Mouse (Mus musculus): ENCODE measurements around the gene Cbfa2t3. TPM values are rescaled to one million over a fixed set of nuclear protein-coding genes. Genes with fewer than 3 reads are reported as not detected.

Gene Cbfa2t3
- polyA plus RNA-seq, 1 experiment from 2014 or later: 4.4 TPM

- 0 out of 2 replicates have a peak, but pooled peaks cover 3% of the 10 kb centered on the region for H3K27me3 ChIP-seq
- WGBS: 93% methylated on average over 5 of the region's 5 CpGs
- ATAC-seq (ENCODE audit: insufficient number of reproducible peaks, insufficient read depth, low FRiP score, low TSS enrichment): no peak
Observed at GRCm38 (mm10) chr8:122713157-122713518, 14.2 kb upstream of the Cbfa2t3 start.

GRCm38 (mm10) chr8:122712411-122713156, 13.7 kb upstream of the Cbfa2t3 start:
- 0 out of 2 replicates have a peak, but pooled peaks cover 6% of the 10 kb centered on the region for H3K27me3 ChIP-seq
- H3K4me3 ChIP-seq: no peak overlapping the region
- no peaks in the 10 kb centered on the region for H3K9me3 ChIP-seq
- no peak overlapping the region; the same call in 1 of the 2 replicates for H3K9ac ChIP-seq
- ATAC-seq (ENCODE audit: insufficient number of reproducible peaks, insufficient read depth, low FRiP score, low TSS enrichment): no peak
- no peak overlapping the region for H3K4me2 ChIP-seq (replicated peaks)
- no peaks in the 10 kb centered on the region for H3K36me3 ChIP-seq
- WGBS: 73% methylated on average over 12 of the region's 12 CpGs
- peaks cover 4% of the 10 kb centered on the region; the same call in 1 of the 2 replicates for H3K4me1 ChIP-seq
- no peak overlapping the region for H3K27ac ChIP-seq

More at GRCm38 (mm10) chr8:122713157-122713518, 14.2 kb upstream of the Cbfa2t3 start:
- Histone ChIP-seq H3K4me1 (peaks cover 4% of the 10 kb centered on the region; the same call in 1 of the 2 replicates), H3K4me3 (no peak overlapping the region), H3K4me2 (replicated peaks) (no peak overlapping the region), H3K36me3 (no peaks in the 10 kb centered on the region), H3K9ac (no peak overlapping the region), H3K27ac (no peak overlapping the region), H3K9me3 (no peaks in the 10 kb centered on the region)

GRCm38 (mm10) chr8:122711891-122712365, 13.0 kb upstream of the Cbfa2t3 start:
- Histone ChIP-seq H3K27me3 (0 out of 2 replicates have a peak, but pooled peaks cover 6% of the 10 kb centered on the region), H3K4me3 (no peak overlapping the region), H3K27ac (no peak overlapping the region), H3K36me3 (no peaks in the 10 kb centered on the region), H3K4me2 (replicated peaks) (no peak overlapping the region), H3K9me3 (no peaks in the 10 kb centered on the region), H3K9ac (no peak overlapping the region), H3K4me1 (peaks cover 4% of the 10 kb centered on the region; the same call in 1 of the 2 replicates)
- WGBS: 76% methylated on average over 11 of the region's 11 CpGs
- no peak for ATAC-seq (ENCODE audit: insufficient number of reproducible peaks, insufficient read depth, low FRiP score, low TSS enrichment)

- no peak overlapping the region for H3K4me3 ChIP-seq
- H3K4me2 ChIP-seq (replicated peaks): no peak overlapping the region
- no peaks in the 10 kb centered on the region for H3K36me3 ChIP-seq
- H3K9me3 ChIP-seq: no peaks in the 10 kb centered on the region
- no peak overlapping the region for H3K27ac ChIP-seq
- WGBS: 75% methylated on average over 3 of the region's 3 CpGs
- peaks cover 4% of the 10 kb centered on the region; the same call in 1 of the 2 replicates for H3K4me1 ChIP-seq
- 0 out of 2 replicates have a peak, but pooled peaks cover 4% of the 10 kb centered on the region for H3K27me3 ChIP-seq
- ATAC-seq (ENCODE audit: insufficient number of reproducible peaks, insufficient read depth, low FRiP score, low TSS enrichment): no peak
- H3K9ac ChIP-seq: no peak overlapping the region
Observed at GRCm38 (mm10) chr8:122711480-122711879, 12.6 kb upstream of the Cbfa2t3 start.

GRCm38 (mm10) chr8:122709340-122710111, 10.6 kb upstream of the Cbfa2t3 start:
- Histone ChIP-seq H3K27me3 (0 out of 2 replicates have a peak, but pooled peaks cover 4% of the 10 kb centered on the region), H3K9ac (no peak overlapping the region), H3K9me3 (no peaks in the 10 kb centered on the region), H3K4me1 (peaks cover 4% of the 10 kb centered on the region; the same call in 1 of the 2 replicates), H3K27ac (no peak overlapping the region), H3K4me2 (replicated peaks) (no peak overlapping the region), H3K4me3 (no peak overlapping the region), H3K36me3 (no peaks in the 10 kb centered on the region)
- 43% methylated on average over 26 of the region's 26 CpGs for WGBS
- ATAC-seq (ENCODE audit: insufficient number of reproducible peaks, insufficient read depth, low FRiP score, low TSS enrichment): no peak

GRCm38 (mm10) chr8:122707184-122707583, 8.3 kb upstream of the Cbfa2t3 start:
- no peak for ATAC-seq (ENCODE audit: insufficient number of reproducible peaks, insufficient read depth, low FRiP score, low TSS enrichment)
- Histone ChIP-seq H3K9me3 (no peaks in the 10 kb centered on the region), H3K4me2 (replicated peaks) (no peak overlapping the region), H3K4me3 (no peak overlapping the region), H3K9ac (no peak overlapping the region), H3K27ac (no peak overlapping the region), H3K36me3 (no peaks in the 10 kb centered on the region), H3K4me1 (peaks cover 4% of the 10 kb centered on the region; the same call in 1 of the 2 replicates), H3K27me3 (0 out of 2 replicates have a peak, but pooled peaks cover 4% of the 10 kb centered on the region)
- WGBS: 60% methylated on average over 4 of the region's 4 CpGs

- H3K4me2 ChIP-seq (replicated peaks): no peak overlapping the region
- H3K9ac ChIP-seq: no peak overlapping the region
- no peak for ATAC-seq (ENCODE audit: insufficient number of reproducible peaks, insufficient read depth, low FRiP score, low TSS enrichment)
- no peak overlapping the region for H3K4me3 ChIP-seq
- 0 out of 2 replicates have a peak, but pooled peaks cover 4% of the 10 kb centered on the region for H3K27me3 ChIP-seq
- no peaks in the 10 kb centered on the region for H3K36me3 ChIP-seq
- no peak overlapping the region for H3K27ac ChIP-seq
- no peaks in the 10 kb centered on the region for H3K9me3 ChIP-seq
- peaks cover 4% of the 10 kb centered on the region; the same call in 1 of the 2 replicates for H3K4me1 ChIP-seq
- WGBS: 61% methylated on average over 12 of the region's 12 CpGs
Observed at GRCm38 (mm10) chr8:122705901-122706561, 7.1 kb upstream of the Cbfa2t3 start.

GRCm38 (mm10) chr8:122704612-122705011, 5.7 kb upstream of the Cbfa2t3 start:
- H3K4me1 ChIP-seq: peaks cover 8% of the 10 kb centered on the region
- H3K4me2 ChIP-seq (replicated peaks): no peak overlapping the region
- no peaks in the 10 kb centered on the region for H3K36me3 ChIP-seq
- no peak overlapping the region for H3K27ac ChIP-seq
- no peak for ATAC-seq (ENCODE audit: insufficient number of reproducible peaks, insufficient read depth, low FRiP score, low TSS enrichment)
- H3K4me3 ChIP-seq: no peak overlapping the region
- H3K9ac ChIP-seq: no peak overlapping the region
- 66% methylated on average over 3 of the region's 3 CpGs for WGBS
- no peaks in the 10 kb centered on the region for H3K9me3 ChIP-seq
- H3K27me3 ChIP-seq: 0 out of 2 replicates have a peak, but pooled peaks cover 4% of the 10 kb centered on the region

- Histone ChIP-seq H3K9me3 (no peaks in the 10 kb centered on the region), H3K9ac (no peak overlapping the region), H3K27me3 (0 out of 2 replicates have a peak, but pooled peaks cover 2% of the 10 kb centered on the region), H3K27ac (no peak overlapping the region), H3K4me3 (no peak overlapping the region), H3K36me3 (no peaks in the 10 kb centered on the region), H3K4me2 (replicated peaks) (no peak overlapping the region), H3K4me1 (peaks cover 5% of the 10 kb centered on the region; the same call in 1 of the 2 replicates)
- 85% methylated on average over 6 of the region's 6 CpGs for WGBS
- ATAC-seq (ENCODE audit: insufficient number of reproducible peaks, insufficient read depth, low FRiP score, low TSS enrichment): no peak
Observed at GRCm38 (mm10) chr8:122702957-122703356, 4.0 kb upstream of the Cbfa2t3 start.

GRCm38 (mm10) chr8:122702301-122702941, 3.5 kb upstream of the Cbfa2t3 start:
- Histone ChIP-seq H3K9ac (no peak overlapping the region), H3K27ac (no peak overlapping the region), H3K36me3 (no peaks in the 10 kb centered on the region), H3K4me3 (no peak overlapping the region), H3K9me3 (no peaks in the 10 kb centered on the region), H3K27me3 (no peaks in the 10 kb centered on the region), H3K4me1 (peaks cover 5% of the 10 kb centered on the region; the same call in 1 of the 2 replicates), H3K4me2 (replicated peaks) (no peak overlapping the region)
- no peak for ATAC-seq (ENCODE audit: insufficient number of reproducible peaks, insufficient read depth, low FRiP score, low TSS enrichment)
- 56% methylated on average over 10 of the region's 10 CpGs for WGBS

Data from embryonic facial prominence, embryonic 12.5 days (tissue).